Mouse (Mus musculus): ENCODE measurements at regions not wholly inside any gene's neighbourhood (a gene's known extent, or its start where the extent isn't known, plus 50 kb on each side); places are given as distances from the start of the nearest gene placed in this dataset.

GRCm38 (mm10) chr10:105125736-105126135 is 448.5 kb downstream of the Tmtc2 start:
- no peak for DNase-seq (ENCODE audit: low spot score)

DNA sequence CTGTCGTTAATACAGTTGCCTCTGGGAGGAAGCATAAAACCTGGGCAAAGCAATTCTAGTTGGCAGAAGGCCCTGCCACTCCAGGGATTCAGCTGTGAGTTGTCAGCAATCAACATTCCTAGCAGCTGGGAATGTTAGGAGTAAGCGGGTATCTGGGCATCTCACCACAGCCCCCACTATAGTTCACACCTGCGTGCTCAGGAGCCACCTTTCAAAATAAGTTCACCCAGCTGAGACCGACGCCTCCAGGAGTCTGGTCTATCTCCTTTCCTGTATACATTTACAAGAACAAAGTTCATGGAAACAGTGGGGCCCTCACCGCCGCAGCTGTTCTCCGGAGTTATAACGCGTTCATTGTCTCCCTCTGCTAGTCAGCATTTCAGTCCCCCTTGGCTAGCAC is 454.0 kb downstream of the Tmtc2 start:
- no peak for DNase-seq (ENCODE audit: low spot score)

DNA sequence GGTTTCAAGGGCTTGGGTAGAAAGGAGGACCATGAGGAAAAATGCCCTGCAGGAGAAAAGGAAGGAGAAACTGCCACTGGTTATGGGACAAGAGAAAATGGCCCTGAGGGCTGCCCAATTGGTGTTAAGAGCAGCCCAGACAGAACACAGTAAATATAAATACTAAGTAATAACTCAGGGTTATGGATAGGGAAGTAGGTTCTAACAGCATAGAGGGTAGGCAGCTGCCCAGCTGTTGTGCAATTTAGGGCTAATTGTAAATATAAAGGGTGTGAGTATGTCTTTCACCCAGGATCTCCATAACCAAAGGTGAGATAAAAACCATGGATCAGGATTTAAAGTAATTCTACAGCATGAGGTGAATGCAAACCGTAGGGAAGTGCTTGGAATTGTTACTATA is 458.1 kb downstream of the Tmtc2 start:
- no peak for DNase-seq (ENCODE audit: low spot score)

DNA sequence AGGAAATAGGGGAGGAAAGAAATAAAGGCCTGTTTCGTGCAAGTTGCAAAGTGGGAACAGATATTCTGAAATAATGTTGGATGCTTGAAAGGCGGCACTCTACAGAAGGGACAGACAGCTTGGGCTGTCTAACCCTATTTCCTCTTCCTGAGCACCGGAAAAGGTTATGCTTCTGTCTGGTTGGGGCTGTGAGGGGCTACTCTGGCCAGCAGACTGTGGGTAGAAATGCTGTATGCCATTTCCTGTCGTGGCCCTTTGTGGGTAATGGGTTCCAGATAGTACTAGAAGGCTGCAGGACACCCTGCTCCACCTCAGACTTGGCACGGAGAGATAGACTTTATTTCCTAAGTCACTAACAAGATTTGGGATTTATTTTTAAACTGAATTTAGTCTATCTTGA is 459.3 kb downstream of the Tmtc2 start:
- DNase-seq (ENCODE audit: low spot score), result no peak

- DNase-seq (ENCODE audit: low spot score), result no peak
Measured at GRCm38 (mm10) chr10:105110247-105110646, 464.0 kb downstream of the Tmtc2 start.

GRCm38 (mm10) chr10:105097045-105097331 is 477.3 kb downstream of the Tmtc2 start:
- no peak for DNase-seq (ENCODE audit: low spot score)

DNA sequence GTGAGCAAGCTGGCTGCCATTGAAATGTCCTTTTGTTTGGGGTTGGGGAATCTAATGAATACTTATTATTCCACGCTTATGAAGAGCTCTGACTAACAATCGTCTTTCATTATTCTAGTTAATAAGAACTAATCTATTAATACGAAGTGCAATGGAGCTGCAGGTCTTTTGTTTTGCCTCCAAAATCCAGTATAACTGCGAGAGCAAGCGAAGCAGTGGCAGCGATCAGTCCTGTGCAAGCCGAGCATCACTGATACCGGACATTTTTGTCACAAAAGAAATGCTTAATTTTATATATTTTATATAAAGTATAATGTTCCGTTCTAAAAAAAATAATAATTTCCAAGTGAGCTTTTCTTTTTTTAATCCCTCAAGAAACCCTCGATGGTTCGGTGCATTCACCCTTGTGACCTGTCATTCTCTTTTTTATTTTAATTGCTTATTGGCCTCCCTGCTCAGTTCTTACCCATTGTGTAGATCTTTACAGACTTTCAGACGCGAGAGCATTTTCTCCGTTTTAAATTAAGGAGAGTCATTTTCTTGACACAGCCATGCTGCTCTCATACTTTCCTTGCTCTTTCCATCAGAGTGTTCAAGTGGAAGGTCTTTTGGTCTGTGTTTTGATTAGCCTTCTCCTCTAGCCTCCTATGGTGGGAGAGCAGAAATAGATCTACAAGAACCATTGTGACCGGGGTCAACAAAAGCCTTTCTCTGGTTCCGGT is 477.8 kb downstream of the Tmtc2 start:
- DNase-seq (ENCODE audit: low spot score), result no peak

DNA sequence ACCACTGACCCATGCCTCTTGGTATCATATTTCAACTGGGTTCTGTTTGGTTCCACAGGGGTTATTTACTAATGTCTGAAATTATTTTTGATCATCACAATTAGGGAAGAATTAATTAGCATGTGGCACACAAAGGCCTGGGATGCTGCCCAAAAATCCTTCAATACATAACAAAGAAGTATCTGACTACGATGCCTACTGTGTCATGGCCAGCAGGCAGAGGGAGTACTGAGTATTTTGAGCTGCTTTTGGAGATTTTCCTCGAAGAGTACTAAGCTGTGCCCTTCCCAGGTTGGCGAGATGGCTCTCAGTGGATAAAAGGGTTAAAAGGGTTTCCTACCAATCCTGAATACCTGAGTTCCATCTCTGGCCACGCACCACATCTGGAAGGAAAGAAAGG is 478.5 kb downstream of the Tmtc2 start:
- DNase-seq (ENCODE audit: low spot score), result no peak

GRCm38 (mm10) chr10:105076892-105077291 is 497.4 kb downstream of the Tmtc2 start:
- DNase-seq (ENCODE audit: low spot score), result no peak

- DNase-seq (ENCODE audit: low spot score), result peak; percentile 7
Measured at GRCm38 (mm10) chr10:105034711-105035386, 539.4 kb downstream of the Tmtc2 start.

DNA sequence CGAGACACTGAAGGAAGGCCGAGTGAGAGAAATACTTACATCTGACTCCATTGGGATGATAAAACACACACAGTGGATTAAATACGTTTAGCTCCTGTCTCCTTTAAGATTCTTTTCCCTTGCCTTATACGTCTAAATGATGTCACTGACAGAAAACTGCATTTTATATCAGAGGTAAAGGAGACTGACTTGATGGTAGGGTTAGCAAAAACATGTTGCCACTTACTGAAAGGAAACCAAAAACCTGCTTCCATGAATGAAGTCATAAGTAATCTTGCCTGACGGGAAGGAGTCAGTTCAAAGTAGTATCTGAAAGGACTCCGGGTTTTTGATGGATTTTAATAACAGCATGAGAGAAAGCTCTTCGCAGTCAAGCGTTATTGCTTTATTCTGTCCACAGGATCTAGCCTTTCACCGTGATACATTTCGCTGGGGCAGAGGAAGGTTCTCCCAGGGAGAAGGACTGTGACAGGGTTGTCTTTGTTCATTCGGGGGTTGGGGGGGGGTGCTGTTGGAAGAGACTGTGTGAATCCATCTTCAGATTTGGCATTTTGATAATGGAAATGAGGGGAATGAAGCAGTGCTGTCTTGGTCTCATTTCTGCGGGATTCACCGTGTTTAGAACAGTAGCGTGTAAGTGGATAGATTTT is 553.7 kb downstream of the Tmtc2 start:
- no peak for DNase-seq (ENCODE audit: low spot score)

DNA sequence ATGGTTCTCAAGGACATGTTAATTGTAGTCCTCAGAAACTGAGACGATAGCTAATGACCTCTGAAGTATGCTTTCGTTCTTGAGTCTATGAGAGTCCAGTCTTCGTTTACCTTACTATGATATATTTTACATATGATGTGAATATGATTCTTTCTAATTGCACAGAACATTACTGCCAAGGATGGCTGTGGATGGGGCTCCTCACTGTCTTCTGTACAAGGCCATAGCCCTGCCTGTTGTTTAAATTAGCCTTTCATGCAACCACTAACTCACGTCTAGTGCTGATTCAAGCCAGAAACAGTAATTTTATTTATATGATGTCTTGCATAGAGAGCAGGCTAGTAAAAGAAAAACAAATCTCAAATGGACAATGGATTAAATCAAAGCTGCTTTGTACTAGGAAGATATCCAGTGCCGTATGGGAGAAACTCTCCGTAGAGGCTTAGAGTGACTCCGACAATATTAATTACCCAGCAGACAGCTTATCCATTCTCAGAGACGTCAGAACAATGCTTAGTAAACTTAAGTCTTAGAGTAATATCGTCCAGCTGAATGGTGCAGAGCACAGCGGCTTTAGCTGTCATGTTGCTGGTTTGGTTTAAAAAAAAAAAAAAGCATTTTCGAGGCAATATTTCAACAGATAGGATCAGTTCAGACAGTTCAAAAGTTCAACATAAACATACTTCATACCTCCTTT is 554.3 kb downstream of the Tmtc2 start:
- no peak for DNase-seq (ENCODE audit: low spot score)
